Mouse (Mus musculus) embryonic facial prominence, embryonic 12.5 days (tissue): ENCODE measurements at regions not wholly inside any gene's neighbourhood (a gene's known extent, or its start where the extent isn't known, plus 50 kb on each side); places are given as distances from the start of the nearest gene placed in this dataset.

Experiments
- ATAC-seq: fragments of 200-750 bp; cut with Nextera tagmentation; 2 replicates; pipeline ENCODE4 v1.8.0; 2017; ENCODE audit not compliant: insufficient number of reproducible peaks, insufficient read depth, low FRiP score, low TSS enrichment
- H3K27ac ChIP-seq: fragments of 300-500 bp; sonication (generic); 2 replicates; pipeline ENCODE4 v1.5.1; 2016; ENCODE audit warnings: mild to moderate bottlenecking
- H3K27me3 ChIP-seq: fragments of 300-500 bp; sonication (generic); 2 replicates; pipeline ENCODE4 v1.6.1; 2016; ENCODE audit warnings: mild to moderate bottlenecking, moderate library complexity
- H3K36me3 ChIP-seq: fragments of 300-500 bp; sonication (generic); 2 replicates; pipeline ENCODE4 v1.6.1; 2016; ENCODE audit warnings: mild to moderate bottlenecking
- H3K4me1 ChIP-seq: fragments of 300-500 bp; sonication (generic); 2 replicates; pipeline ENCODE4 v1.6.1; 2016
- H3K4me2 ChIP-seq: fragments of 300-500 bp; sonication (generic); replicated peaks from 2 replicates; pipeline ENCODE4 v1.6.1; 2016; ENCODE audit warnings: mild to moderate bottlenecking, moderate library complexity
- H3K4me3 ChIP-seq: fragments of 300-500 bp; sonication (generic); 2 replicates; pipeline ENCODE4 v1.5.1; 2016; ENCODE audit warnings: mild to moderate bottlenecking
- H3K9ac ChIP-seq: fragments of 300-500 bp; sonication (generic); 2 replicates; pipeline ENCODE4 v1.6.1; 2016; ENCODE audit warnings: mild to moderate bottlenecking, moderate library complexity
- H3K9me3 ChIP-seq: fragments of 300-500 bp; sonication (generic); 2 replicates; pipeline ENCODE4 v1.6.1; 2016; ENCODE audit warnings: mild to moderate bottlenecking, moderate library complexity
- WGBS: fragments of 180-500 bp; shearing (Covaris S2); methylation state at CpG from one replicate; pipeline ENCODE4 v1.1.7; 2016; 5-methylcytosine and 5-hydroxymethylcytosine counted together

DNA sequence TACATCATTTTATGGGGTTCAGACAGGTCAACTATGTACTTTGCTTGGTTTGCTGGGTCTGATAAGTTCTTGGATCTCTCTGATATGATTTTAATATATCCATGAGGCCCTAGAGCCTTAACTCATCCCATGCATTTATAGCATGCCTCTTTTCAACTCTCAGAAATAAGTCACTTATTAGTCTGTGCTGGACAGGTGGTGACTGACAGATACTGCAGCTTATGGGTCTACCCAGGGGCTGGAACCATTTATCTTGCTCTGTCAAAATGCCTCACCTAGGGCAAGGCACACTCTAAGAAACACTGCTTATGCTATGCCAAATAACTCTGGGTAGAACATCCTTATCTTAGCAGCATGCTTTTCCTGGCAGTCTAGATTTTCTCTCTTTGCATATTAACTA lies 225.6 kb downstream of the Mbnl1 start:
- Histone ChIP-seq H3K4me3 (no peak overlapping the region), H3K27me3 (no peaks in the 10 kb centered on the region), H3K9ac (no peak overlapping the region), H3K36me3 (no peaks in the 10 kb centered on the region), H3K27ac (no peak overlapping the region), H3K4me1 (no peaks in the 10 kb centered on the region), H3K4me2 (no peak overlapping the region), H3K9me3 (no peaks in the 10 kb centered on the region)
- ATAC-seq: no peak

DNA sequence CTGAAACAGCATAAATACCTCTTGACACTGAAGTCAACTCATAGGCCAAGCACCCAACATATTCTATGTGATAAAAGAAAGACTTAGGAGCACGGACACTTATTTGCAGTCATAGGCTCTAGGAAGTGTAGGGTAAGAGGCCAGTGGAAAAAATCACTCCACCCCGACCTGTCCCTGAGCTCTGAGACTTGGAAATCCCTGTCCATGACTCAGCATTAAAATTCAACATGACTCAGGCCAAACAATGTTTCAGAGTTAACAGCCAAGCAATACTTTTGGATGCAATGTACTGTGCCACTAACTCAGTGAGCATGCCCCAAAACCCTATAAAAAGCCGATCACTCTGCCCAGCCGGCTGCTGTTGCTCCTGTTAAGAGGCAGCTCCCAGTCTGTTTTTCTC lies 234.5 kb downstream of the Mbnl1 start:
- 80% methylated on average over 4 of the region's 4 CpGs for WGBS
- no peak for ATAC-seq
- Histone ChIP-seq H3K9ac (no peak overlapping the region), H3K4me2 (no peak overlapping the region), H3K36me3 (no peaks in the 10 kb centered on the region), H3K4me1 (no peaks in the 10 kb centered on the region), H3K27me3 (no peaks in the 10 kb centered on the region), H3K9me3 (no peaks in the 10 kb centered on the region), H3K27ac (no peak overlapping the region), H3K4me3 (no peak overlapping the region)

DNA sequence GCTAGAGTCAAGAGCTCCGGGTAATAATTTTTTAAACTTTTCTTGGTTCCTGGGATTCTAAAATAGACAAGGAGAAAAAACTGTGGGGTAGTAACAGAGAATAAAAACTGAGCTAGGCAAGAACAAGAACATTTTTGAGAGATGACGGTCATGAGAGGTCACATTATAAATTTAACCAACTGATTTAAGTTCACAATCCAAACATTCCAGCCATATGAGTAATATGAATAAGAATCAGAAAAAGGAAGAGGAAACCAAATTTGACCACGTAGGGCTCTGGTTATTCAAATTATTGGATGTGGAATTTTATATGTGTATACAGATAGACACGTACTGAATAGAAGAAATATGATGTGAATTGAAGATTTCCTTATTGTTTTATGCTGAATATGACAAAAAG lies 240.3 kb downstream of the Mbnl1 start:
- Histone ChIP-seq H3K4me1 (no peaks in the 10 kb centered on the region), H3K4me2 (no peak overlapping the region), H3K36me3 (no peaks in the 10 kb centered on the region), H3K27me3 (no peaks in the 10 kb centered on the region), H3K4me3 (no peak overlapping the region), H3K27ac (no peak overlapping the region), H3K9ac (no peak overlapping the region), H3K9me3 (no peaks in the 10 kb centered on the region)
- 82% methylated on average over 4 of the region's 4 CpGs for WGBS
- no peak for ATAC-seq

DNA sequence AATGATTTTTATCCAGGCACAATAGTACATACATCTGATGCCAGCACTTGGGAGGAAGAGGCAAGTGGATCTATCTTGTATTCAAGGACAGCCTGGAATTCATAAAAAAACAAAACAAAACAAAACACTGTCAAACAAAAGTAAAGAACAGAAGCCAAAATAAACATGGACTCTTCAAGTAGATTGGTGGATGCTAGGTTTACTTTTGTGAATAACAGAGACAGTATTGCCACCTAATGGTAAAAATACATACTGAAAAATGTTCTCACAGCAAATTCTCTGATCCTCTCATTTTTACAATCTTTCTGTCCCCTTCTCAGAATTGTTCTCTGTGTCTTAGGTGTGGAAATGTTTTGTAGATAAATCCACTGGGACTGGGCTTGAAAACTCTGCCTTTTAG lies 247.7 kb downstream of the Mbnl1 start:
- no peak overlapping the region for H3K4me2 ChIP-seq
- no peak for ATAC-seq
- H3K4me3 ChIP-seq: no peak overlapping the region
- H3K9ac ChIP-seq: no peak overlapping the region
- H3K27ac ChIP-seq: no peak overlapping the region
- H3K9me3 ChIP-seq: no peaks in the 10 kb centered on the region
- H3K4me1 ChIP-seq: no peaks in the 10 kb centered on the region
- no peaks in the 10 kb centered on the region for H3K36me3 ChIP-seq
- no peaks in the 10 kb centered on the region for H3K27me3 ChIP-seq

DNA sequence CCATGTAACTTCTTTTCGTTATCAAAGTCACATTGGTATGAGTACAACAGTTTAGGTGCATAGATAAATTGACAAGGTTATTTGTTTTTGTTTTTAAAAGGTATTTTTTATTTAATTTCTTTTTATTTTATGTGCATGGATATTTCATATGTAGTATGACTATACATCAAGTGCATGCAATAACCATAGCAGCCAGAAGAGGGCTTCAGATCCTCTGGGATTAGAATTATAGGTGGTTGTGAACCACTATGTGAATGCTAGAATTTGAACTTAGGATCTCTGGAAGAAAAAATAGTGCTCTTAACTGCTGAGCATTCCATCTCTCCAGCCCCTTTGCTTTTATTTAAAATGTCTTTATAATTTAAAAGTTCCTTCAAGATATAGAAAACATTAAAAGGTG lies 258.7 kb downstream of the Mbnl1 start:
- WGBS: 96% methylated on average over 1 of the region's 1 CpGs

DNA sequence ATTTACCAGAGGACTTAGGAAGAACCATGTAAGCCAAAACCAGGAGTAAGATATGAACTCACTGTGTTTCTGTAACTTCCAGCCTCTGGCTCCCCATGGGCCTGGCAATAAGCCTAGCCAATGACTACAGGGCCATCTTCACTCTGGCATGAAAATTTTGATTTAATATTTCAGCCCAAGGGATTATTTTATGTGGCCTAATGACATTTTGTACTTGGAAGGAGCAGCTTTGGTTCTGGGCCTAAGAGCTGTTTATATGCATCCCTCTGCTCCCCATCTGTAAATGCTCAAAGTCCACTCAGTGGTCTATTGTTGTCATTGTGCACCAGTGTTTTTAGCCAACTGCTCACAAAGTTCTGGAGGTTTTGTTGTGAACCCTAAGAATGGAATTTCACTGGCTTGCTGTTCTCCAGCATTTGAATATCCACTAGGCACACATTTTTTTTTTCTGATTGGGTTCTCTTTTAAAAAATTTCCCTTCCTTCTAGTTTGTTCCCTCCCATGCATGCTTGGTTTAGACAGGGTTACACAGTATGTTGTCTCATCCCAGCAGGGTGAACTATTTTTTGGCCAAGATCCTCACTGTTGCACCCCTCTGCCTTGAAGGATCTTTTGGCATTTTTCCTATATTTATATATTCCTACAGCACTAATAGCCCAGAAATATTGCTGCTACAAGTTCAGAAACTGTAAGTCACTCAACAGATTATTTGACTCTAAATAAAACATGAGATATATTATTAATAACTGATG lies 261.9 kb upstream of the P2ry1 start:
- no peak overlapping the region for H3K4me3 ChIP-seq
- no peaks in the 10 kb centered on the region for H3K4me1 ChIP-seq
- no peak overlapping the region for H3K9ac ChIP-seq
- H3K9me3 ChIP-seq: no peaks in the 10 kb centered on the region
- no peak for ATAC-seq
- H3K27me3 ChIP-seq: no peaks in the 10 kb centered on the region
- no peaks in the 10 kb centered on the region for H3K36me3 ChIP-seq
- H3K4me2 ChIP-seq: no peak overlapping the region
- no peak overlapping the region for H3K27ac ChIP-seq

More for the DNA sequence above, 258.7 kb downstream of the Mbnl1 start:
- Histone ChIP-seq H3K4me1 (no peaks in the 10 kb centered on the region), H3K27me3 (no peaks in the 10 kb centered on the region), H3K36me3 (no peaks in the 10 kb centered on the region), H3K9ac (no peak overlapping the region), H3K27ac (no peak overlapping the region), H3K9me3 (no peaks in the 10 kb centered on the region), H3K4me2 (no peak overlapping the region), H3K4me3 (no peak overlapping the region)
- ATAC-seq: no peak

DNA sequence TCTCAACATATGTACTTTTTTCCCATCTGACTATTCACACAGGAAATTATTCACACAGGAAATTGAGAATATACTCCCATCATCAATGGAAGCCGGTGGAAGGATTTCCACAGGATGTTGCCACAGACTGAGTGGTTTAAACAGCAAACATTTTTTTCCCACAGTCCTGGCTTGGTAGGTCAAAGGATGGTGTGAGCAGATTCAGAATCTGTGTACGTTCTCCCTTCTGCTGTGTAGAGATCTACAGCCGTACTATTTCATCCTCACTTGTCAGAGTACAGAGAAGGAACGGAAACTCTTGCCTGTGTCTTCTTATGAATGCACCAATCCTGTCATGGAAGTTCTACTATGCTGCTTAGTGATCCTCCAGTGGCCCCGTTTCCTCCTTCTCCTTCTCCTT lies 261.2 kb upstream of the P2ry1 start:
- Histone ChIP-seq H3K9me3 (no peaks in the 10 kb centered on the region), H3K4me2 (no peak overlapping the region), H3K4me3 (no peak overlapping the region), H3K27ac (no peak overlapping the region), H3K4me1 (no peaks in the 10 kb centered on the region), H3K9ac (no peak overlapping the region), H3K27me3 (no peaks in the 10 kb centered on the region), H3K36me3 (no peaks in the 10 kb centered on the region)
- 86% methylated on average over 5 of the region's 5 CpGs for WGBS
- ATAC-seq: no peak

DNA sequence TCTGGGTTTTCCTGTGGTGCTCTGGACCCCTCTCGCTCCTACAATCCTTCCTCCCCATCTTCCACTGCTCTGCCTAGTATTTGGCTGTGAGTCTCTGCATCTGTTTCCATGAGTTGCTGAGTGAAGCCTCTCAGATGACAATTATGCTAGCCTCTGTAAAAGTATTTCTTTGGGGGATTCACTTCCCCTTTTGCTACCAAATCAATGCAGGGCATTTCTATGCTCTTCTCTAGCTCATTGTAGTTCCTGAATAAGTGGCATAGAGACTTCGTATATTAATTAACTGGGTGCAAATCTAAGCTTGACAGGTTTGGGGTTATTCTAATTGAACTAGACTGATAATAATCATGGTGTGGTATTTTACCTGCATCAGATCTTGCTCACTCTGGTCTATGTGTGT lies 260.4 kb upstream of the P2ry1 start:
- Histone ChIP-seq H3K4me3 (no peak overlapping the region), H3K27me3 (no peaks in the 10 kb centered on the region), H3K9me3 (no peaks in the 10 kb centered on the region), H3K4me1 (no peaks in the 10 kb centered on the region), H3K4me2 (no peak overlapping the region), H3K36me3 (no peaks in the 10 kb centered on the region), H3K9ac (no peak overlapping the region), H3K27ac (no peak overlapping the region)
- no peak for ATAC-seq
- WGBS: 87% methylated on average over 2 of the region's 2 CpGs

DNA sequence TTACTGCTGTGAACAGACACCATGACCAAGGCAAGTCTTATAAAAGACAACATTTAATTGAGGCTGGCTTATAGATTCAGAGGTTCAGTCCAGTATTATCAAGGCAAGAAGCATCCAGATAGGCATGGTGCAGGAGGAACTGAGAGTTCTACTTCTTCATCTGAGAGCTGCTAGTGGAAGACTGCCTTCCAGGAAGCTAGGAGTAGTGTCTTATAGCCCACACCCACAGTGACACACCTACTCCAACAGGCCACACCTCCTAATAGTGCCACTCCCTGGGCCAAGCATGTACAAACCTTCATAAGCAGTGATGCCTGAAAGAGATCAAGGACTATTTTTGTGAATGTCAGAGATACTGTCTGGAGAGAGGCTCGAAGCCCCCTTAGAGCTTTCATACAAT lies 257.5 kb upstream of the P2ry1 start:
- Histone ChIP-seq H3K4me1 (no peaks in the 10 kb centered on the region), H3K4me3 (no peak overlapping the region), H3K36me3 (no peaks in the 10 kb centered on the region), H3K9ac (no peak overlapping the region), H3K9me3 (no peaks in the 10 kb centered on the region), H3K27me3 (no peaks in the 10 kb centered on the region), H3K27ac (no peak overlapping the region), H3K4me2 (no peak overlapping the region)
- no peak for ATAC-seq
- WGBS: 89% methylated on average over 1 of the region's 1 CpGs

DNA sequence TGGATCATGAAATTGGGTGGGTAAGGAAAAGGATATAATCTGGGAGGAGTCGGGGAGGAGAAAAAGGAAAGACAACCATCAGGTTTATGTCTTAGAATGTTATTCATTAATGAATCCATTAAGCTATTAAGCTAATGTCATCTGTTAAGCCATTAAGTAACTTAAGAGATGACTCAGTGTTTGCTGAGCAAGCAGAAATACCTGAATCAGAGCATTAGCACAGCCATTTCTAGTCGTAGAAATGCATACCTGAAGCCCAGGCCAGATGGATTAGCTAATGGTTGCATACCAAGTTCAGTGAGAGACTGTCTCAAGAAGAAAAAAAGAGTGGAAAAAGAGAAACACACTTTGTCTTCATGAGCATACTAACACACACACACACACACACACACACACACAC lies 244.0 kb upstream of the P2ry1 start:
- WGBS: 68% methylated on average over 2 of the region's 2 CpGs
- no peaks in the 10 kb centered on the region for H3K9me3 ChIP-seq
- H3K27ac ChIP-seq: no peak overlapping the region
- no peak overlapping the region for H3K4me3 ChIP-seq
- no peaks in the 10 kb centered on the region for H3K36me3 ChIP-seq
- no peak for ATAC-seq
- no peak overlapping the region for H3K4me2 ChIP-seq
- H3K9ac ChIP-seq: no peak overlapping the region
- no peaks in the 10 kb centered on the region for H3K27me3 ChIP-seq
- H3K4me1 ChIP-seq: no peaks in the 10 kb centered on the region

DNA sequence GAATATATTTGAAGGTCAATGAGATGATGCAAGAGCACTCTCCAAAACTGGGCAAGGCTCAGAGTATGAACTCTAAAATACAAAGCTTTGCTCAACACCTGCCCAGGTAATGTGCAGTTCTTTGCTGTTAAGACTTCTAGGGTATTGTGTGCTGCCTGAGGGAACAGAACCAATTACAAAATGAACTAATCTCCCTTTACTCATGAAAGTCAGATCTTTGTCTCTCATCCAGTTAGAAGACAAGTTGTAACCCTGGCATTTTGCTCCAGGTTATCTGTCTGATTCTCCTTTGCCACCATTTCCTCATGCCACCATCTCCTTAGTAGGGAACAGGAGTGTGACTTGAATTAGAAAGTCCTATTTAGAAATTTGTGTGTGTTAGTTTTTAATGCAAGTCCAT lies 243.5 kb upstream of the P2ry1 start:
- H3K9me3 ChIP-seq: no peaks in the 10 kb centered on the region
- no peak for ATAC-seq
- no peak overlapping the region for H3K9ac ChIP-seq
- no peaks in the 10 kb centered on the region for H3K36me3 ChIP-seq
- no peaks in the 10 kb centered on the region for H3K27me3 ChIP-seq
- H3K4me3 ChIP-seq: no peak overlapping the region
- H3K4me1 ChIP-seq: no peaks in the 10 kb centered on the region
- H3K4me2 ChIP-seq: no peak overlapping the region
- no peak overlapping the region for H3K27ac ChIP-seq

DNA sequence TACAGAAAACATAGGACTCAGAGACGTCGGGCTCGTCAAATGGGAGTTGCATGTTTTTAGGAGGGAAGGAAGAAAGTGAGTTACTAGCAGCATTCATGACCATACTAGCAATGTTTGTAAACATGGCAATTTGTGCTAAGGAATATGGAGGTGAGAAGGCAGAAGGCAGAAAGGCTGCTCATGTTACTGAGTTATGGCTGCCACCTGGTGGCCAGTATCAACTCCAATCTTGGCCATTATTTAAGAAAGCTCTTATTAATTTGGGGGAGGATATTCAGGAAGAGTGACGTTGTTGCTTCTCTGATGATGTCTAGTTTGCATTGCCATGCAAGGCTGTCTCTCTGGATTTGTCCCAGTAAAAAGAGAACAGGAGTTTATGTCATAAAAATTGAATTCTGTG lies 239.7 kb upstream of the P2ry1 start:
- no peak for ATAC-seq
- H3K27ac ChIP-seq: no peak overlapping the region
- no peak overlapping the region for H3K9ac ChIP-seq
- no peaks in the 10 kb centered on the region for H3K9me3 ChIP-seq
- no peak overlapping the region for H3K4me2 ChIP-seq
- H3K4me3 ChIP-seq: no peak overlapping the region
- H3K27me3 ChIP-seq: no peaks in the 10 kb centered on the region
- H3K4me1 ChIP-seq: no peaks in the 10 kb centered on the region
- 50% methylated on average over 4 of the region's 4 CpGs for WGBS
- H3K36me3 ChIP-seq: no peaks in the 10 kb centered on the region

DNA sequence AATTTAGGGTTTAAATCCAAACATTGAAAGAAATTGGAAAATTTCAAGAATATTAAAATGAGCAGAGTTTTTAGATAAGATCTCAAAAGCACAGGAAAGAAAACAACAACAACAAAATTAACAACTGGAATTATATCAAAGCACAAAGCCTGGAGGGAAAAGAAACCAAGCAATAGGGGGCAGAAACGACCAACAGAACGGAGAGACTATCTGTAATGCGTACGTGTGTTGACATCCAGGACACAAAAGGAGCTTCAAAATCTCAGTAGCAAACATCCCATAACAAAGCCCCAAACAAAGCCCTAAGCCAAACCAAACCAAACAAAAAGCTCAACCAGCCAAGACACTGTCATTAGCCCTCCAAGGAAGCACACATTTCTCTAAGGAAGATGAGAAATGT lies 237.5 kb upstream of the P2ry1 start:
- 63% methylated on average over 4 of the region's 4 CpGs for WGBS
- H3K4me1 ChIP-seq: no peaks in the 10 kb centered on the region
- no peaks in the 10 kb centered on the region for H3K27me3 ChIP-seq
- H3K9me3 ChIP-seq: no peaks in the 10 kb centered on the region
- no peak for ATAC-seq
- no peaks in the 10 kb centered on the region for H3K36me3 ChIP-seq
- H3K27ac ChIP-seq: no peak overlapping the region
- no peak overlapping the region for H3K4me2 ChIP-seq
- no peak overlapping the region for H3K9ac ChIP-seq
- no peak overlapping the region for H3K4me3 ChIP-seq
